In genomic region chr2:16811401-16812281, GRCm38 (mm10) we compare ENCODE assay signal across 6 mouse cellular contexts.
A peak's percentile ranks its signal among the peaks of the same experiment; 100 is the strongest.
DNase-seq lines count a peak whose midpoint lies in the region; TF ChIP-seq lines count a peak whose summit lies in the region.
"Not testable (repeated sequence)": the region's sequence is repeated elsewhere in the genome, so short reads cannot be mapped to it uniquely, and the experiment has no call there.

No protein-coding gene starts in this region.

- not testable (repeated sequence) for H3K27me3 ChIP-seq in ES-Bruce4 (ENCODE audit: control insufficient read depth, insufficient read depth, low read length, poor library complexity, severe bottlenecking); kidney, adult 2 months (replicated peaks; ENCODE audit: control insufficient read depth, insufficient read depth, low read length)

- not testable (repeated sequence) for TF ChIP-seq POLR2A in ES-Bruce4 (IDR thresholded peaks at IDR 0.05; ENCODE audit: insufficient read depth, low read length); kidney, adult 2 months (IDR thresholded peaks at IDR 0.05; ENCODE audit: low read depth, low read length)

- not testable (repeated sequence) for TF ChIP-seq CTCF in ES-Bruce4 (IDR thresholded peaks at IDR 0.05; ENCODE audit: low read depth, low read length); kidney, adult 2 months (conservative IDR thresholded peaks at IDR 0.05; ENCODE audit: insufficient read depth, insufficient read length, low read depth, low read length)

- not testable (repeated sequence) for H3K4me1 ChIP-seq in ES-Bruce4 (ENCODE audit: control insufficient read depth, insufficient read depth, low read length); ES-E14 (ENCODE audit: control insufficient read depth in 2 of 2, insufficient read depth in 2 of 2, low read length in 2 of 2, poor library complexity in 1 of 2); kidney, adult 2 months (ENCODE audit: control insufficient read depth, insufficient read depth, low read length)

- not testable (repeated sequence) for H3K36me3 ChIP-seq in ES-Bruce4 (ENCODE audit: control insufficient read depth, insufficient read depth, low read length, poor library complexity, severe bottlenecking); ES-E14 (ENCODE audit: control insufficient read depth, insufficient read depth, low read length, poor library complexity, severe bottlenecking); kidney, adult 2 months (ENCODE audit: control insufficient read depth, insufficient read depth, low read length)

- H3K27ac ChIP-seq in ES-Bruce4 (ENCODE audit: insufficient read depth, low read length): peak overlapping the region; percentile 94
- peak overlapping the region; percentile 86 for H3K27ac ChIP-seq in ES-E14 (ENCODE audit: insufficient read depth, low read depth, low read length, poor library complexity, severe bottlenecking)
- H3K27ac ChIP-seq in kidney, adult 2 months (ENCODE audit: insufficient read depth, low read depth, low read length): not testable (repeated sequence)

- H3K9me3 ChIP-seq in ES-Bruce4 (replicated peaks; ENCODE audit: control insufficient read depth, insufficient read depth, low read length, poor library complexity, severe bottlenecking); ES-E14 (ENCODE audit: control insufficient read depth, insufficient read depth, low read depth, low read length): not testable (repeated sequence)

- in situ Hi-C loops in ES-E14 (cut with MboI; ENCODE audit: low sequenced_read_pairs in 2 of 2, unreplicated experiment in 2 of 2): not testable (repeated sequence)

- not testable (repeated sequence) for H3K4me3 ChIP-seq in ES-Bruce4 (ENCODE audit: low read depth, low read length); ES-E14 (ENCODE audit: insufficient read depth in 1 of 2, low read depth in 1 of 2, low read length in 2 of 2, poor library complexity in 1 of 2, severe bottlenecking in 1 of 2); kidney, adult 2 months (ENCODE audit: insufficient read depth, low read depth, low read length)

- WGBS in kidney, adult 2 months: 31% methylated on average over 3 of the region's 3 CpGs

- DNase-seq in ES-E14 (ENCODE audit: low read depth, low spot score) (peak; percentile 50), R1 (ENCODE audit: low read depth, low spot score) (peak; percentile 98), ZHBTc4 (ENCODE audit: low read depth, low spot score) (peak; percentile 88)
- peak; percentile 27 for DNase-seq in kidney, adult 2 months
- DNase-seq in kidney, adult 9 months: peak; percentile 35

- not testable (repeated sequence) for TF ChIP-seq EP300 in ES-Bruce4 (IDR thresholded peaks at IDR 0.05; ENCODE audit: insufficient read depth, low read depth, low read length)

- H3K9ac ChIP-seq in ES-Bruce4 (ENCODE audit: low read depth, poor library complexity, severe bottlenecking); ES-E14 (ENCODE audit: insufficient read depth, low read depth, low read length, poor library complexity, severe bottlenecking): not testable (repeated sequence)

TF ChIP-seq in ES-E14, 5 proteins besides CTCF, POLR2A, EP300 and RAD21:
- TF ChIP-seq CHD2 (IDR thresholded peaks at IDR 0.05; ENCODE audit: low read depth, low read length): peak; percentile 68; the same call in 1 of the 2 replicates
TF ChIP-seq in ES-E14: peak in this region for 1; not testable (repeated sequence) for 4.

Comparison
In these comparisons a context has a peak if more than half of its experiments do, and no peak if none do; other contexts are left out.
1. DNase-seq: peak in every context shown above with its lines; median percentile 98 in R1; 88 in ZHBTc4; 50 in ES-E14; 35 in kidney, adult 9 months; 27 in kidney, adult 2 months.